Mouse (Mus musculus): Measurements from ENCODE around the gene Prdm16.
A peak's percentile ranks its signal among the peaks of the same experiment; 100 is the strongest.

The Prdm16 gene

GRCm38 (mm10) chr4:154390333-154391080, 246.2 kb downstream of the Prdm16 start:
- peak; percentile 56 for DNase-seq (ENCODE audit: low read depth, low spot score)

DNA sequence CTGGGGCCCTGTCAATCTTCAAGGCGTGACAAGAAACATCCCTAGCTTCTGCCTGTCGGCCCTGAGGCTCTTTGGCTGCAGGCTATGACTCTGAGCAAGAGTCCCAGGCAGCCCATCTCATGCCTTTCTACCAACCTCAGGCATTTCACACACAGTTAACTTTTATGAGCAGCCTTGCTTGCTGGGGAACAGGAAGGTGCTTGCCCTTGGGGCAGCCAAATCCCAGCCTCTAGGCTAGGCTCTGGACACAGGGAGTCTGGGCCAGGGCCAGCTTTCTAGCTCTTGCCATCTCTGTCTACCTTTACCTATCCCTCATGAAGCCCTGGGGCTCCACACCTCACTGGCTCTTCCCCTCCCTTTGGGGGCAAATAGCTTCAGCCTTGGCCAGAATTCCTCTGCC, 247.0 kb downstream of the Prdm16 start:
- DNase-seq (ENCODE audit: low read depth, low spot score): no peak

DNA sequence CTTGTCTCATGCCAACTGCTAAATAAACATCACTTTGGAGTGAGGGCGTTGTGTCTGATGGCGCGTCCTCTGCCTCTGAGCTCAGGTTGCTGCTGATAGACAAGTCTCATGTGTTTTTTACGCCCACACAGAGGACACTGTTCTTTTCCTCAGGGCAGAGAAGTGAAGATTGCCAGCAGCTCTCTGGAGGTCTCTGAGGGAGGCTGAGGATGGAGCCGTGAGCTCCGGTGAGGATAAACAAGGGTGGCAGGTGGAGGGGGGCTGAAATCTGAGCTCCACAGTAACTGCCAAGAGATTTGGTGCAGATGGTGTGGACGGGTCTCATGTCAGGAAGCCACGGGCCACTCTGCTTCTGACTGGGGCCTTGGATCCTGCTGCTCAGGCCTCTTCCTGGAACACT, 249.9 kb downstream of the Prdm16 start:
- DNase-seq (ENCODE audit: low read depth, low spot score): no peak

DNA sequence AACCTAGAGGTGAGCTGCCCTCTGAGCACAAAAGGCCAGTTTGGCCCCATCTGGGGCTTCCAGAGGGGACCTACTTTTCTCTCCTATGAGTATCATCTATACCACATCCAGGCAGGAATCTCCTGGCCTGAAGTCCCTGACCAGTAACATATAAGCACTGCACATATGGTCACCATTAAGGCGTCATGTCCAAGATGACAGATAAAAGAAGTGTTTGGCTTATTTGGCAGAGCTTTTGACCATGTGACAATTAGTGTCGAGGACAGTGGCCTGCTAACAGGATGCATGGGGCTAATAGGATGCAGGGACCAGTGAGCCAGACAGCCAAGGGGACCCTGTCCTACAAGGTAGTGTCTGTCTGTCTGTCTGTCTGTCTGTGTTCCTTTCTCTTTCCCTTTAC, 250.8 kb downstream of the Prdm16 start:
- no peak for DNase-seq (ENCODE audit: low read depth, low spot score)

DNA sequence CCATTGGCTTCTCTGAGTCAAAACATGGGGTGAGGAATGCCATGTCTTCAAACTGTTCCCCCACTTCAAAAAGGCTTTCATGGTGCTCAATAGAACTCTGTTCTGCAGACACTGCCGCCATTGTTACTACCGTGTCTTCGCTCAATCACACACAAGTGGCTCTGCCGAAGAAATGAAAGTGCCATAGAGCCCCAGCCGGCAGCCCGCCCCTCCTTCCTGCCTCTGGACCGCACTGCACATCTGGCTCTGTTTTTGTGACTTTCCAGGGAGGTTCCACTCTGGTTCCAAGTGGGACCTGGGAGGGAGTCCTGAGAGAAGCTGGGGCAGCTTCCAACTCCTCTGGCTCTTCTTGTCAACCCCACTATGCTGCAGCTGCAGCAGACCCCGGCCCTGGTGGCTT, 251.5 kb downstream of the Prdm16 start:
- no peak for DNase-seq (ENCODE audit: low read depth, low spot score)

DNA sequence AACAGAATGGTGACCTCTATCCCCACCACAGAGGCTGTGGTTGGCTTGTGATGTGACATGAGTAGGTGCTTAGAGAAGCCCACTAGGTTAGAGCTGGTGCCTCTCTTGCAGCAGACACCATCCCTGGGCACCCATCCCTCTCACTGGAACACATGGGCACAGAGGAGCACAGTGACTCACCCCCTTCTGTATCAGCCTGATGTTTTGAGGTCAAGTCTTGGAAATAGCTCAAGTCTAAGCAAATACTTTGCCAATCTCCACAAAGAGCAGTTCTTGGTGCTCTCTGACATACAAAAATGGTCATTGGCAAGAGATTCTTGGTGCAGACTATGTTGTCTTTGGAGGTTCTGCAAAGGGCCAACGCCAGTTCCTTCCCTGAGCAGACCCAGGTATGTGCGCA, 257.8 kb downstream of the Prdm16 start:
- no peak for DNase-seq (ENCODE audit: low read depth, low spot score)

- DNase-seq (ENCODE audit: low read depth, low spot score): no peak
Measured at GRCm38 (mm10) chr4:154375939-154376625, 260.6 kb downstream of the Prdm16 start.

GRCm38 (mm10) chr4:154371542-154372247, 265.0 kb downstream of the Prdm16 start:
- no peak for DNase-seq (ENCODE audit: low read depth, low spot score)

DNA sequence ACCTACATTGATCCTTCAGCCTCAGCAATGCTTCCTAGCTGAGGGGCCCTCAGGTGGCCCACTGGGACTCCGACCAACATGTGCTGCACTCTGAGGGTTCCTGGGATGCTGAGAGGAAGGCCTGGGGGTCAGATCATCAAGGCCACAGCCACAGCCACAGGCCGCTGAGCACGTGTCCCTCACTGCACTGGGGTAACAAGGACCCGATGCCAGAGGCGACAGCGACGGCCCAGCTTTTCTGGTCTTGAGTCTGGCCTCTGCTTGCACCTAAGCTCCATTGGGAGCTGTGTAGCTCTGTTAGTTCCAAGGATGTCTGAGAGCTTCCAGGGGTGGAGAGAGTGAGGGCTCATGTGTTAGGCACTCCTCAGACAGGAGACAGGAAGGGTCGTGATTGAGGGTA, 265.8 kb downstream of the Prdm16 start:
- no peak for DNase-seq (ENCODE audit: low read depth, low spot score)

DNA sequence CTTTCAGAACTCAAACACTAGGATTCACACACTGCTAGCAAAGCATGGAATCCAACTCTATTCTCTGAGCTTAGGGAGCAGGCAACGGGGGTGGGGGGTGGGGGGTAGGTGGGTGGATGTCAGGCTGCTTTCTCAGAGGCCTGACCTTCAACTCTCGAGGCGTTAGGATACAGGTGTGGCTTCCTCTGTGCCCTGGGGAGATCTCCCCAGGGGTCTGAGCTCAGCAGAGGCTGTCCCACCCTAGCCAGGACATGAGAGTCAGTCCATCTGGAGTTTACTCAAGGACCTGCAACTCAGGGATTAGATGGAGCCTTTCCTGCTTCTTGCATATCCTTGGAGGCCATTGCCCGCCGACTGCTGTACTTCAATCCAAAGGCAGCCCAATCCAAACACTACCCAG, 267.6 kb downstream of the Prdm16 start:
- no peak for DNase-seq (ENCODE audit: low read depth, low spot score)

DNA sequence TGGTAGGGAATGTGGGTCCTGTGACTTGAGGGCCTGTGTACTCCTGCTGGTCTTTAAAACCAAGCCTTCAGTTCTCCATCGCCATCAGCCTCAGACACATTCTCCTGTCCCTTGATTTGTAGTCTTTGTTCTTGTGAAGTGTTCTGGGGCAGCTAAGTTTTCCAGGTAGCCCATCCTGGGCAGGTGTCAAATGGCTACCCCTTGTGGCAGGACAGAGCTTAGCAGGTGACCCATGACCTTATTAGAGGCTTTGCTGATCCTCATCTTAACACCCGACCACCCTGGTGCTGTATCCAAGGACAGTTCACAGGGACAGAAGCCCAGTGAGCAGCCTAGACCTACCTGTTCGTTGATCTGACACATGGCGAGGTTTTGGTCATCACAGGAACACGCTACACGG, 269.8 kb downstream of the Prdm16 start:
- no peak for DNase-seq (ENCODE audit: low read depth, low spot score)

DNA sequence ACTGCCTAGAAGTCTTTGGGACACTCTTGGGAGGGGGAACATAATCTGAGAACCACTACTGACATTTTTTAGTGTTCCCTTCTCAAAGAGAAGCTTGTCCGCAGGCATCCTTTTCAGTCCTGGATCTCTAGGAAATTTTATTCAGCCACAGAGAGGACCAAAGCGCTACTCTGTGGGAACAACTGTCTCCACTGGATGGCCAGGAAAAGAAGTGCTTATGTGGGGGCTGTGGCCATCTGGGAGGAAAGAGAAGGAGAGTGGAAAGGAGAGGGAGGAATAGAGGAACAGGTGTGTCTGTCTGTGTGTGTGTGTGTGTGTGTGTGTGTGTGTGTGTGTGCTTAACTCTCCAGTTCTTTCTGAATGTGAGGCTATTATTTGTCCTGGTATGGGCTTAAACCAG, 271.9 kb downstream of the Prdm16 start:
- DNase-seq (ENCODE audit: low read depth, low spot score): no peak

DNA sequence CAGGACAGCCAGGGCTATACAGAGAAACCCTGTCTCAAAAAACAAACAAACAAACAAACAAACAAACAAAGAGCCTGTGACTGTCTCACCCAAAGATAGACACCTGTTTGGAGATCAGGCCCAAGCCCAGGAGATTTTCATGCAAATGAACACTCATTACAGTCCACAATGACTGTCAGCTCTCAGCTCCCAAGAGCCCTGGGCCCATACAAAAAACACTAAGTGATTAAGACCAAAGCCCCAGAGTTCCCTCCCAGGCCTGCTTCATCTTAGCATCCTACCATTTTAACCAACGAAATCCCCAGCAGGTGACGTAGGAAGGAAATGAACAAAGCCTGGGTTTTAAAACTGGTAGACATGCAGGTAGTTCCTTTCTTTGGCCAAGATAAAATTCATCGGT, 275.8 kb downstream of the Prdm16 start:
- no peak for DNase-seq (ENCODE audit: low read depth, low spot score)

- no peak for DNase-seq (ENCODE audit: low read depth, low spot score)
Measured at GRCm38 (mm10) chr4:154360441-154360840, 276.2 kb downstream of the Prdm16 start.

GRCm38 (mm10) chr4:154359762-154360300, 276.8 kb downstream of the Prdm16 start:
- DNase-seq (ENCODE audit: low read depth, low spot score): no peak

- DNase-seq (ENCODE audit: low read depth, low spot score): no peak
Measured at GRCm38 (mm10) chr4:154358816-154359215, 277.9 kb downstream of the Prdm16 start.

GRCm38 (mm10) chr4:154358370-154358769, 278.3 kb downstream of the Prdm16 start:
- DNase-seq (ENCODE audit: low read depth, low spot score): no peak

GRCm38 (mm10) chr4:154355408-154355807, 281.3 kb downstream of the Prdm16 start:
- no peak for DNase-seq (ENCODE audit: low read depth, low spot score)

- no peak for DNase-seq (ENCODE audit: low read depth, low spot score)
Measured at GRCm38 (mm10) chr4:154352246-154352645, 284.4 kb downstream of the Prdm16 start.

- no peak for DNase-seq (ENCODE audit: low read depth, low spot score)
Measured at GRCm38 (mm10) chr4:154348197-154348786, 288.4 kb downstream of the Prdm16 start.

- no peak for DNase-seq (ENCODE audit: low read depth, low spot score)
Measured at GRCm38 (mm10) chr4:154346731-154347522, 289.7 kb downstream of the Prdm16 start.

All from embryo, embryonic 11.5 days (tissue).